8 mouse cellular contexts compared by ENCODE assay signal in genomic region chr9:56889817-56890216, GRCm38 (mm10). TPM values are rescaled to one million over a fixed set of nuclear protein-coding genes. Genes with fewer than 3 reads are reported as not detected.
DNase-seq lines count a peak whose midpoint lies in the region; ATAC-seq and TF ChIP-seq lines count a peak whose summit lies in the region.

No protein-coding gene starts in this region.

- TF ChIP-seq POLR2A in limb, embryonic 14.5 days (IDR thresholded peaks at IDR 0.05; ENCODE audit: borderline replicate concordance, extremely low read depth, insufficient read depth, insufficient read length), result no peak

- H3K4me3 ChIP-seq in embryonic facial prominence, embryonic 10.5 days, result peak overlapping the region; percentile 49
- peak overlapping the region; percentile 33 for H3K4me3 ChIP-seq in heart, embryonic 10.5 days
- H3K4me3 ChIP-seq in kidney, embryonic 16.5 days (ENCODE audit: low read length), result 0 out of 2 replicates have a peak overlapping the region, but pooled peaks have one; percentile 11
- no peak overlapping the region for H3K4me3 ChIP-seq in limb, embryonic 14.5 days (replicated peaks; ENCODE audit: low read length)
- H3K4me3 ChIP-seq in midbrain, embryonic 16.5 days (ENCODE audit: low read depth, low read length), result peak overlapping the region; percentile 29
- H3K4me3 ChIP-seq in stomach, embryonic 14.5 days (ENCODE audit: low read depth, low read length), result no peak overlapping the region

- H3K9ac ChIP-seq in kidney, embryonic 16.5 days (replicated peaks; ENCODE audit: low read length), result no peak overlapping the region
- no peak overlapping the region for H3K9ac ChIP-seq in limb, embryonic 14.5 days (ENCODE audit: low read depth, low read length, severe bottlenecking)
- peak overlapping the region; percentile 64 for H3K9ac ChIP-seq in midbrain, embryonic 16.5 days (ENCODE audit: low read depth, low read length)
- no peak overlapping the region for H3K9ac ChIP-seq in stomach, embryonic 14.5 days (replicated peaks; ENCODE audit: low read depth, low read length)

- H3K27ac ChIP-seq in embryonic facial prominence, embryonic 10.5 days (replicated peaks), result no peak overlapping the region; the same call in 1 of the 2 replicates
- no peak overlapping the region for H3K27ac ChIP-seq in heart, embryonic 10.5 days
- H3K27ac ChIP-seq in kidney, embryonic 16.5 days (ENCODE audit: low read length), result no peak overlapping the region
- H3K27ac ChIP-seq in limb, embryonic 14.5 days (replicated peaks; ENCODE audit: low read depth, low read length), result no peak overlapping the region
- H3K27ac ChIP-seq in midbrain, embryonic 16.5 days (ENCODE audit: low read length), result no peak overlapping the region
- H3K27ac ChIP-seq in stomach, embryonic 14.5 days (ENCODE audit: low read length), result no peak overlapping the region

- DNase-seq in A20 (ENCODE audit: low read depth, low spot score), result peak; percentile 83
- DNase-seq in adrenal gland, postnatal 10 days, result peak; percentile 82
- DNase-seq in embryonic facial prominence, embryonic 10.5 days (ENCODE audit: low spot score), result peak; percentile 80
- peak; percentile 88 for DNase-seq in heart, embryonic 10.5 days (ENCODE audit: low spot score)
- DNase-seq in limb, embryonic 14.5 days (ENCODE audit: low spot score), result peak; percentile 92

- WGBS in embryonic facial prominence, embryonic 10.5 days, result 6% methylated on average over 14 of the region's 14 CpGs
- WGBS in heart, embryonic 10.5 days, result 9% methylated on average over 14 of the region's 14 CpGs
- 16% methylated on average over 14 of the region's 14 CpGs for WGBS in kidney, embryonic 16.5 days
- 12% methylated on average over 14 of the region's 14 CpGs for WGBS in limb, embryonic 14.5 days
- 5% methylated on average over 14 of the region's 14 CpGs for WGBS in midbrain, embryonic 16.5 days
- 19% methylated on average over 14 of the region's 14 CpGs for WGBS in stomach, embryonic 14.5 days

- peaks cover 21% of the 10 kb centered on the region for H3K27me3 ChIP-seq in embryonic facial prominence, embryonic 10.5 days (replicated peaks; ENCODE audit: low read depth, poor library complexity, severe bottlenecking)
- peaks cover 38% of the 10 kb centered on the region for H3K27me3 ChIP-seq in heart, embryonic 10.5 days (ENCODE audit: insufficient read depth, poor library complexity, severe bottlenecking)
- H3K27me3 ChIP-seq in kidney, embryonic 16.5 days (ENCODE audit: insufficient read depth, low read length), result no peaks in the 10 kb centered on the region
- H3K27me3 ChIP-seq in limb, embryonic 14.5 days (ENCODE audit: control insufficient read depth, insufficient read depth, low read length), result no peaks in the 10 kb centered on the region
- no peaks in the 10 kb centered on the region; the same call in 1 of the 2 replicates for H3K27me3 ChIP-seq in midbrain, embryonic 16.5 days (ENCODE audit: control insufficient read depth, insufficient read depth, low read depth, low read length)
- H3K27me3 ChIP-seq in stomach, embryonic 14.5 days (ENCODE audit: control insufficient read depth, insufficient read depth, low read length), result no peaks in the 10 kb centered on the region

- ATAC-seq in kidney, embryonic 16.5 days (ENCODE audit: low FRiP score, low TSS enrichment), result peak; percentile 58
- ATAC-seq in limb, embryonic 14.5 days (ENCODE audit: low FRiP score, low read depth), result peak; percentile 69; the same call in 1 of the 2 replicates
- peak; percentile 75 for ATAC-seq in midbrain, embryonic 16.5 days
- ATAC-seq in stomach, embryonic 14.5 days (ENCODE audit: insufficient number of reproducible peaks, insufficient read depth, low FRiP score, low read depth), result no peak

- no peaks in the 10 kb centered on the region for H3K9me3 ChIP-seq in embryonic facial prominence, embryonic 10.5 days
- H3K9me3 ChIP-seq in heart, embryonic 10.5 days, result no peaks in the 10 kb centered on the region
- no peaks in the 10 kb centered on the region for H3K9me3 ChIP-seq in kidney, embryonic 16.5 days (ENCODE audit: low read length)
- no peaks in the 10 kb centered on the region for H3K9me3 ChIP-seq in limb, embryonic 14.5 days (ENCODE audit: control insufficient read depth, low read length)
- H3K9me3 ChIP-seq in midbrain, embryonic 16.5 days (replicated peaks; ENCODE audit: control insufficient read depth, low read length, poor library complexity, severe bottlenecking), result no peaks in the 10 kb centered on the region
- H3K9me3 ChIP-seq in stomach, embryonic 14.5 days (ENCODE audit: control insufficient read depth, low read depth, low read length), result no peaks in the 10 kb centered on the region

- 0 out of 2 replicates have a peak, but pooled peaks cover 3% of the 10 kb centered on the region for H3K36me3 ChIP-seq in embryonic facial prominence, embryonic 10.5 days (replicated peaks)
- peaks cover 70% of the 10 kb centered on the region for H3K36me3 ChIP-seq in heart, embryonic 10.5 days
- H3K36me3 ChIP-seq in kidney, embryonic 16.5 days (ENCODE audit: insufficient read depth, low read length), result peaks cover 28% of the 10 kb centered on the region
- H3K36me3 ChIP-seq in limb, embryonic 14.5 days (ENCODE audit: control insufficient read depth, insufficient read depth, low read length), result peaks cover 88% of the 10 kb centered on the region
- H3K36me3 ChIP-seq in midbrain, embryonic 16.5 days (ENCODE audit: control insufficient read depth, insufficient read depth, low read length), result no peaks in the 10 kb centered on the region
- H3K36me3 ChIP-seq in stomach, embryonic 14.5 days (ENCODE audit: control insufficient read depth, insufficient read depth, low read length), result peaks cover 40% of the 10 kb centered on the region

- peak overlapping the region; percentile 44 for H3K4me2 ChIP-seq in kidney, embryonic 16.5 days (replicated peaks; ENCODE audit: low read depth, low read length)
- H3K4me2 ChIP-seq in limb, embryonic 14.5 days (replicated peaks; ENCODE audit: low read depth, low read length, severe bottlenecking), result 0 out of 2 replicates have a peak overlapping the region, but pooled peaks have one; percentile 1
- peak overlapping the region; percentile 70 for H3K4me2 ChIP-seq in midbrain, embryonic 16.5 days (ENCODE audit: low read length)
- H3K4me2 ChIP-seq in stomach, embryonic 14.5 days (replicated peaks; ENCODE audit: low read depth, low read length), result peak overlapping the region; percentile 27

- H3K4me1 ChIP-seq in embryonic facial prominence, embryonic 10.5 days, result peaks cover 22% of the 10 kb centered on the region
- H3K4me1 ChIP-seq in heart, embryonic 10.5 days, result peaks cover 43% of the 10 kb centered on the region
- peaks cover 22% of the 10 kb centered on the region for H3K4me1 ChIP-seq in kidney, embryonic 16.5 days (ENCODE audit: insufficient read depth, low read length)
- H3K4me1 ChIP-seq in limb, embryonic 14.5 days (ENCODE audit: control insufficient read depth, insufficient read depth, low read length), result peaks cover 2% of the 10 kb centered on the region; the same call in 1 of the 2 replicates
- H3K4me1 ChIP-seq in midbrain, embryonic 16.5 days (ENCODE audit: control insufficient read depth, insufficient read depth, low read length), result peaks cover 6% of the 10 kb centered on the region
- H3K4me1 ChIP-seq in stomach, embryonic 14.5 days (ENCODE audit: control insufficient read depth, insufficient read depth, low read length), result 0 out of 2 replicates have a peak, but pooled peaks cover 5% of the 10 kb centered on the region

RNA-seq across cellular contexts. Expression of gene Cspg4, which starts 25.0 kb away (rescaled TPM):
- total RNA-seq in adrenal gland, postnatal 10 days (2021), result 10 to 100 TPM; 14.8 to 20.7 TPM
- polyA plus RNA-seq in embryonic facial prominence, embryonic 10.5 days (2016; fragmentation: Nextera tagmentation; extraction: Ambion mirVana), result 2.2 and 2.5 TPM in 2 replicates
- polyA plus RNA-seq in heart, embryonic 10.5 days (2016; fragmentation: Nextera tagmentation; extraction: Ambion mirVana), result 22.5 and 39.4 TPM in 2 replicates
- polyA plus RNA-seq in kidney, embryonic 16.5 days (2015; fragmentation: Nextera tagmentation; extraction: Ambion mirVana), result 30.5 and 32.6 TPM in 2 replicates
- 59.9 and 80.6 TPM in 2 replicates for polyA plus RNA-seq in limb, embryonic 14.5 days (2012; rRNA removed)
- 47.1 and 49.2 TPM in 2 replicates for polyA plus RNA-seq in limb, embryonic 14.5 days (2014; fragmentation: Nextera tagmentation; extraction: Ambion mirVana)
- polyA plus RNA-seq in midbrain, embryonic 16.5 days (2015; fragmentation: Nextera tagmentation; extraction: Ambion mirVana), result 7.3 and 7.8 TPM in 2 replicates
- 16.1 and 17.5 TPM in 2 replicates for polyA plus RNA-seq in stomach, embryonic 14.5 days (2014; fragmentation: Nextera tagmentation; extraction: Ambion mirVana)

RNA-seq across cellular contexts. Expression of gene Odf3l1, which starts 25.3 kb away (rescaled TPM):
- 1 to 10 TPM; 2.0 to 3.2 TPM for total RNA-seq in adrenal gland, postnatal 10 days (2021)
- polyA plus RNA-seq in embryonic facial prominence, embryonic 10.5 days (2016; fragmentation: Nextera tagmentation; extraction: Ambion mirVana), result not detected in 2 replicates
- polyA plus RNA-seq in heart, embryonic 10.5 days (2016; fragmentation: Nextera tagmentation; extraction: Ambion mirVana), result 0.64 and 1.4 TPM in 2 replicates
- polyA plus RNA-seq in kidney, embryonic 16.5 days (2015; fragmentation: Nextera tagmentation; extraction: Ambion mirVana), result 0.26 and 0.32 TPM in 2 replicates
- 2.6 and 2.9 TPM in 2 replicates for polyA plus RNA-seq in limb, embryonic 14.5 days (2012; rRNA removed)
- polyA plus RNA-seq in limb, embryonic 14.5 days (2014; fragmentation: Nextera tagmentation; extraction: Ambion mirVana), result 1.7 and 1.8 TPM in 2 replicates
- polyA plus RNA-seq in midbrain, embryonic 16.5 days (2015; fragmentation: Nextera tagmentation; extraction: Ambion mirVana), result not detected in 2 replicates
- polyA plus RNA-seq in stomach, embryonic 14.5 days (2014; fragmentation: Nextera tagmentation; extraction: Ambion mirVana), result 1.7 and 1.9 TPM in 2 replicates

RNA-seq across cellular contexts. Expression of gene Snx33, which starts 38.4 kb away (rescaled TPM):
- 10 to 100 TPM; 16.6 to 19.5 TPM for total RNA-seq in adrenal gland, postnatal 10 days (2021)
- 10.4 and 11.1 TPM in 2 replicates for polyA plus RNA-seq in embryonic facial prominence, embryonic 10.5 days (2016; fragmentation: Nextera tagmentation; extraction: Ambion mirVana)
- polyA plus RNA-seq in heart, embryonic 10.5 days (2016; fragmentation: Nextera tagmentation; extraction: Ambion mirVana), result 8.0 and 8.1 TPM in 2 replicates
- polyA plus RNA-seq in kidney, embryonic 16.5 days (2015; fragmentation: Nextera tagmentation; extraction: Ambion mirVana), result 11.9 and 12.3 TPM in 2 replicates
- polyA plus RNA-seq in limb, embryonic 14.5 days (2012; rRNA removed), result 11.4 and 12.8 TPM in 2 replicates
- 8.1 and 11.2 TPM in 2 replicates for polyA plus RNA-seq in limb, embryonic 14.5 days (2014; fragmentation: Nextera tagmentation; extraction: Ambion mirVana)
- 2.2 and 2.7 TPM in 2 replicates for polyA plus RNA-seq in midbrain, embryonic 16.5 days (2015; fragmentation: Nextera tagmentation; extraction: Ambion mirVana)
- polyA plus RNA-seq in stomach, embryonic 14.5 days (2014; fragmentation: Nextera tagmentation; extraction: Ambion mirVana), result 8.8 and 9.5 TPM in 2 replicates

RNA-seq across cellular contexts. Expression of gene Imp3, which starts 47.5 kb away (rescaled TPM):
- total RNA-seq in adrenal gland, postnatal 10 days (2021), result 10 to 100 TPM; 84.4 to 87.6 TPM
- polyA plus RNA-seq in embryonic facial prominence, embryonic 10.5 days (2016; fragmentation: Nextera tagmentation; extraction: Ambion mirVana), result 66.3 and 69.3 TPM in 2 replicates
- 54.8 and 65.1 TPM in 2 replicates for polyA plus RNA-seq in heart, embryonic 10.5 days (2016; fragmentation: Nextera tagmentation; extraction: Ambion mirVana)
- 89.7 and 92.6 TPM in 2 replicates for polyA plus RNA-seq in kidney, embryonic 16.5 days (2015; fragmentation: Nextera tagmentation; extraction: Ambion mirVana)
- 165 and 193 TPM in 2 replicates for polyA plus RNA-seq in limb, embryonic 14.5 days (2012; rRNA removed)
- polyA plus RNA-seq in limb, embryonic 14.5 days (2014; fragmentation: Nextera tagmentation; extraction: Ambion mirVana), result 88.8 and 95.2 TPM in 2 replicates
- 66.9 and 72.9 TPM in 2 replicates for polyA plus RNA-seq in midbrain, embryonic 16.5 days (2015; fragmentation: Nextera tagmentation; extraction: Ambion mirVana)
- 76.8 and 78.1 TPM in 2 replicates for polyA plus RNA-seq in stomach, embryonic 14.5 days (2014; fragmentation: Nextera tagmentation; extraction: Ambion mirVana)

Comparison
In these comparisons a context has a peak if more than half of its experiments do, and no peak if none do; other contexts are left out.
1. H3K4me3 ChIP-seq: peak in embryonic facial prominence, embryonic 10.5 days (single experiment), heart, embryonic 10.5 days (single experiment), kidney, embryonic 16.5 days (single experiment) and midbrain, embryonic 16.5 days (single experiment); none in limb, embryonic 14.5 days (single experiment) and stomach, embryonic 14.5 days (single experiment).
2. H3K4me2 ChIP-seq: peak in every context shown above with its lines; median percentile 70 in midbrain, embryonic 16.5 days; 44 in kidney, embryonic 16.5 days; 27 in stomach, embryonic 14.5 days; 1 in limb, embryonic 14.5 days.
3. Peak in every context shown above with its lines, with median percentiles within 50 percentile points of each other: DNase-seq.